Mouse (Mus musculus) liver, postnatal 0 days (tissue): ENCODE results near the gene Dlx6. TPM values are rescaled to one million over a fixed set of nuclear protein-coding genes. Genes with fewer than 3 reads are reported as not detected.
A peak's percentile ranks its signal among the peaks of the same experiment; 100 is the strongest.

Source experiments
- ATAC-seq: fragments of 200-750 bp; cut with Nextera tagmentation; 2 replicates; pipeline ENCODE4 v1.8.0; 2017; ENCODE audit warnings: mild to moderate bottlenecking, moderate library complexity
- DNase-seq: peaks from one replicate; pipeline ENCODE4 v3.0.0-alpha.2; 2016
- H3K27ac ChIP-seq: fragments of 300-500 bp; sonication (generic); 2 replicates; pipeline ENCODE4 v1.5.1; 2014; ENCODE audit warnings: antibody characterized with exemption, moderate library complexity, mild to moderate bottlenecking, low read depth
- H3K27me3 ChIP-seq: fragments of 300-500 bp; sonication (generic); 2 replicates; pipeline ENCODE4 v1.6.1; 2014; ENCODE audit warnings: low read length, control low read depth, mixed read lengths; ENCODE audit not compliant: insufficient read depth
- H3K36me3 ChIP-seq: fragments of 300-500 bp; sonication (generic); replicated peaks from 2 replicates; pipeline ENCODE4 v1.6.1; 2014; ENCODE audit warnings: mild to moderate bottlenecking, control low read depth, low read length, moderate library complexity, mixed read lengths; ENCODE audit not compliant: insufficient read depth
- H3K4me1 ChIP-seq: fragments of 300-500 bp; sonication (generic); 2 replicates; pipeline ENCODE4 v1.6.1; 2014; ENCODE audit warnings: antibody characterized with exemption, mild to moderate bottlenecking, control low read depth; ENCODE audit not compliant: insufficient read depth
- H3K4me2 ChIP-seq: fragments of 300-500 bp; sonication (generic); 2 replicates; pipeline ENCODE4 v1.6.1; 2014; ENCODE audit warnings: low read depth, mild to moderate bottlenecking, low read length, moderate library complexity, mixed read lengths
- H3K4me3 ChIP-seq: fragments of 300-500 bp; sonication (generic); 2 replicates; pipeline ENCODE4 v1.5.1; 2014; ENCODE audit warnings: low read depth, low read length
- H3K9ac ChIP-seq: fragments of 300-500 bp; sonication (generic); replicated peaks from 2 replicates; pipeline ENCODE4 v1.6.1; 2014; ENCODE audit warnings: mild to moderate bottlenecking, moderate library complexity
- H3K9me3 ChIP-seq: fragments of 300-500 bp; sonication (generic); 2 replicates; pipeline ENCODE4 v1.6.1; 2016; ENCODE audit warnings: mild to moderate bottlenecking, control low read depth, low read length, mixed read lengths
- CTCF ChIP-seq: sonication (generic); IDR thresholded peaks from 2 replicates; pipeline ENCODE4 v1.5.1; 2016; ENCODE audit warnings: antibody characterized with exemption, low read depth
- EP300 ChIP-seq: IDR thresholded peaks from 2 replicates; pipeline ENCODE4 v1.6.1; 2016; ENCODE audit warnings: antibody characterized with exemption, low read depth, mild to moderate bottlenecking
- WGBS: fragments of 180-500 bp; shearing (Covaris S2); extraction: QIAGEN DNeasy Blood & Tissue Kit; methylation state at CpG from one replicate; pipeline ENCODE4 v1.1.7; 2014; ENCODE audit not compliant: insufficient replicate concordance; 5-methylcytosine and 5-hydroxymethylcytosine counted together
- polyA plus RNA-seq: library from polyadenylated mRNA; unstranded; fragments of >200 nt; fragmentation: Nextera tagmentation; extraction: Ambion mirVana; gene quantifications from 2 replicates; pipeline ENCODE4 v1.2.1, GENCODE M21; 2015

Dlx6 gene
- polyA plus RNA-seq = not detected in 2 replicates

GRCm38 (mm10) chr6:6863160-6863870, at the start of gene Dlx6:
TSS of gene Dlx6 (plus strand) at chr6:6863334.
- peaks cover 12% of the 10 kb centered on the region for H3K4me1 ChIP-seq
- no peak for DNase-seq
- no peak within 1 kb of the TSS for H3K9ac ChIP-seq
- peak within 1 kb of the TSS; percentile 32 for H3K4me3 ChIP-seq
- no peaks in the 10 kb centered on the region for H3K36me3 ChIP-seq
- 1% methylated on average over 29 of the region's 52 CpGs for WGBS
- peaks cover 90% of the 10 kb centered on the region for H3K27me3 ChIP-seq
- TF ChIP-seq CTCF (no peak), EP300 (no peak)
- peak within 1 kb of the TSS; percentile 62 for H3K4me2 ChIP-seq
- H3K9me3 ChIP-seq = no peaks in the 10 kb centered on the region
- no peak within 1 kb of the TSS for H3K27ac ChIP-seq
- ATAC-seq = peak; percentile 43

- no peak for TF ChIP-seq CTCF
- no peak for TF ChIP-seq EP300
- H3K27ac ChIP-seq = no peak overlapping the region
- no peaks in the 10 kb centered on the region for H3K4me1 ChIP-seq
- no peaks in the 10 kb centered on the region for H3K27me3 ChIP-seq
- ATAC-seq (no peak), DNase-seq (no peak)
- WGBS = 72% methylated on average over 6 of the region's 6 CpGs
- H3K9ac ChIP-seq = no peak overlapping the region
- no peak overlapping the region for H3K4me2 ChIP-seq
- no peaks in the 10 kb centered on the region for H3K9me3 ChIP-seq
- H3K4me3 ChIP-seq = no peak overlapping the region
- no peaks in the 10 kb centered on the region for H3K36me3 ChIP-seq
Observed at GRCm38 (mm10) chr6:6816821-6817220, 46.3 kb upstream of the Dlx6 start.

GRCm38 (mm10) chr6:6818036-6818788, 44.9 kb upstream of the Dlx6 start:
- Histone ChIP-seq H3K27me3 (no peaks in the 10 kb centered on the region), H3K4me1 (no peaks in the 10 kb centered on the region), H3K27ac (no peak overlapping the region), H3K9me3 (no peaks in the 10 kb centered on the region), H3K9ac (no peak overlapping the region), H3K36me3 (no peaks in the 10 kb centered on the region), H3K4me2 (no peak overlapping the region), H3K4me3 (no peak overlapping the region)
- TF ChIP-seq CTCF (no peak), EP300 (no peak)
- DNase-seq (no peak), ATAC-seq (no peak)
- 29% methylated on average over 9 of the region's 9 CpGs for WGBS

- WGBS = 32% methylated on average over 7 of the region's 7 CpGs
- Histone ChIP-seq H3K27me3 (no peaks in the 10 kb centered on the region), H3K4me1 (no peaks in the 10 kb centered on the region), H3K9ac (no peak overlapping the region), H3K4me2 (no peak overlapping the region), H3K36me3 (no peaks in the 10 kb centered on the region), H3K4me3 (no peak overlapping the region), H3K27ac (no peak overlapping the region), H3K9me3 (no peaks in the 10 kb centered on the region)
- DNase-seq (no peak), ATAC-seq (no peak)
- TF ChIP-seq EP300 (no peak), CTCF (no peak)
Observed at GRCm38 (mm10) chr6:6819134-6819533, 44.0 kb upstream of the Dlx6 start.

- Histone ChIP-seq H3K27me3 (no peaks in the 10 kb centered on the region), H3K27ac (no peak overlapping the region), H3K4me2 (no peak overlapping the region), H3K4me3 (no peak overlapping the region), H3K9me3 (no peaks in the 10 kb centered on the region), H3K36me3 (no peaks in the 10 kb centered on the region), H3K9ac (no peak overlapping the region), H3K4me1 (no peaks in the 10 kb centered on the region)
- ATAC-seq = no peak
- no peak for TF ChIP-seq CTCF
- no peak for TF ChIP-seq EP300
- DNase-seq = no peak
Observed at GRCm38 (mm10) chr6:6825313-6825712, 37.8 kb upstream of the Dlx6 start.

GRCm38 (mm10) chr6:6826861-6827260, 36.3 kb upstream of the Dlx6 start:
- no peak overlapping the region for H3K9ac ChIP-seq
- H3K27me3 ChIP-seq = no peaks in the 10 kb centered on the region
- TF ChIP-seq CTCF = no peak
- TF ChIP-seq EP300 = no peak
- WGBS = 82% methylated on average over 1 of the region's 1 CpGs
- DNase-seq (no peak), ATAC-seq (no peak)
- H3K4me2 ChIP-seq = no peak overlapping the region
- no peak overlapping the region for H3K4me3 ChIP-seq
- H3K36me3 ChIP-seq = no peaks in the 10 kb centered on the region
- no peaks in the 10 kb centered on the region for H3K4me1 ChIP-seq
- H3K27ac ChIP-seq = no peak overlapping the region
- H3K9me3 ChIP-seq = no peaks in the 10 kb centered on the region
